Mouse (Mus musculus) ES-CJ7 (cell line): ENCODE data around the gene Fam117b.

Experiments used
- DNase-seq: peaks from one replicate; pipeline ENCODE4 v3.0.0; 2011; ENCODE audit warnings: low read depth, low spot score

Gene Fam117b

DNA sequence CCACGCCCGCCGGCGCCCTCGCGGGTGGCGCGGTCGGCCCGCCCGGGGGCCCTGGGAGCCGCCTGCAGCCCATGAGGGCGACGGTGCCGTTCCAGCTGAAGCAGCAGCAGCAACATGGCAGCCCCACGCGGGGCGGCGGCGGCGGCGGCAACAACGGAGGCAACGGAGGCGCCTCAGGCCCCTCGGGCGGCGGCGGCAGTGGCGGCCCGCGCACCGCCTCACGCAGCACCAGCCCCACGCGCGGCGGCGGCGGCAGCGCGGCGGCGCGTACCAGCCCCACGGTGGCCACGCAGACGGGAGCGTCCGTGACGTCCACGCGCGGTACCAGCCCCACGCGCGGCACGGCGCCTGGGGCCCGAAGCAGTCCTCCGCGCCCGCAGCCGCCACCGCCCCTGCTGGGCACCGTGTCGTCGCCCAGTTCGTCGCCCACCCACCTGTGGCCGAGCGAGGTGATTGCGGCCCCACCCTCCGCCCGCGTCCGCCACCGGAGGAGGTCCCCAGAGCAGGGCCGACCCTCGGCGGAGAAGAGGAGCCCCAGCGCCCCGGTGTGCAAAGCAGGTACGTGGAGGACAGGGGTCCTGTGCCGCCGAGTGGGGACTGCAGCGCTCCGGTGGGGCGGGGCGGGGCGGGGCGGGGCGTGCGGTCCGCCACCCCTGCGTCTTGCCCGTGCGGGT, 526 bp downstream of the Fam117b start:
- DNase-seq: no peak

DNA sequence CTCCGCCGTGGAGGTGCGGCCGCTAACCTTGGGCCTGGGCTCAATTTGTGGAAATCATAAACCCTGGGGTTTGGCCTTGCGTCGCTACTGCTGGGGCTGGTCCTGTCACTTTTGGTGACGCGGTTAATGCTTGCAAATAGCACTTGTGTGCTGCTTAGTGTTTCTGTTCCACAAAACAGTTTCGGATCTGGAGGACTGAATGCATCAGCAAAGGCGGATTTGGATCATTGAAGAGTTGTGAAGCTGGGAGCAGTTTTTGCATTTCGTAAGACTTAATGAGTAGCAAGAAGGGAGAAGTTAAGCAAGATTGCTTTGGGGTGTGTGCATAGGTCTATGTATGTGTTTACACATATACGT, 1.0 kb downstream of the Fam117b start:
- peak; percentile 24 for DNase-seq

DNA sequence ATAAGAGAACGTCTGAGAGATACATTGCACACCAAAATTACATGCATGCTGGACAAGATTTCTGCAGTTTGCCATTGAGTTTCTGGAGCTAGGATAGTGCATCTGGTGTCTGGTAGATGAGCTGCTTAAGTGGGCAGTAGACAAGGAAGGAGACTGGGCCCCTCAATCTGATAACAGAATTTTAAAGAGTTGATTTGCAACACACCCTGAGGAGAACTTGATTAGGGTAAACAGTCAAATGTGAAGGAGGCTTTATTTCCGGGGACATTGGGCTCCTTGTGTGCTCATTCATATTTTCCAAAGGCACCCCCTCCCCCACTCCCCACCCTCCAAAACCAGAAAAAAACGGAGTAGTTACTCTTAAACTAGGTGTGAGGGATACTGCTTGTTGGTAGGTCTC, 2.0 kb downstream of the Fam117b start:
- DNase-seq: no peak

DNA sequence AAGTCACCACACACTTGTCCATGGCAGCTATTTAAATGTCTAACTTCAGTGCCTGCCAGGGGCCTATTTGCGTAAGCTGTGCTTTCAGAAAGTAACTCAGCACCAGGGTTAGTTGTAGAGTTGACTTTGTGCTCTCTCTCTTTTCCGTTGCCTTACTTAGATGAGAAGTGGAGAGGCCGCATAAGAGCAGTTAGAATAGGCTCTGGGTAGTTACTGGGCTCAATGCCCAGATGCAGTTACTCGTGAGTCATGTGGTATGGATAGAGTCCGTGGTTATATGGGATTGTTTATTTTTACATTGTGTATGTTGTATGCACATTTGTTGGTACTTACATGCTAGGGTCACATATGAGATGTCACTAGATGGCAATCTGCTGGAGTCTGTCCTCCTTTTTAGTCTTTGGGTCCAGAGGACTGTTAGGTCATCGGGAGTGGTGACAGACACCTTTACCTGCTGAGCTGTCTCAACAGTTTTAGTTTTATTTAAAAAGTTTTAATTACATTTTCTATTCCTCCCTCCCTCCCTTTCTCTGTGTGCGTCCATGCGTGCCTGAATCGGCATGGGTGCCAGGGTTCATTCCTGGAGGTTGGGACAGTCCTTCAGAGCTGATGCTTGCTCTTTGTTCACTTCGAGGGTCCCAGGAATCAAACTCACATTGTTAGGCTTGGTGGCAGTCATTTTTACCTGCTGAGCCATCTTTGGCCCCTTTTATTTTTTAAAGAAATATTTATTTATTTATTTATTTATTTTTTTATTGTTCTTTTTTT, 3.2 kb downstream of the Fam117b start:
- no peak for DNase-seq

DNA sequence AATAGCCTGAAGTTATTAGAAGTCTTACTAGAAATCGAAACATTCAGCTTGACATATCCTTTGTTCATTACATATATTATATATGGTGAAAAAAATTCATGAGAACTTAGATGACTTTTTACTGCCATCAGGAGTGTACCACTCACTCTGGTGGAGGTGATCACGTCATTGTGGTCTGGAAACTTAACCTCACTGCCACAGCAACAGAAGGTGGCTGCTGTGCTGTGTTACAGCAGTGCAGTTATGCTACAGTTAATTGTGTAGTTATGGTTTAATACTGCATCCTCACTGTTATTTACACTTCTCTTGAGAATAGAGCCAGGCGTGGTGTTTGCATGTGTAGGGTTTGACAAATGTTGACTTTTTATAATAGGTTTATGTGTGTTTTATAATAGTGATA, 4.6 kb downstream of the Fam117b start:
- DNase-seq: no peak

DNA sequence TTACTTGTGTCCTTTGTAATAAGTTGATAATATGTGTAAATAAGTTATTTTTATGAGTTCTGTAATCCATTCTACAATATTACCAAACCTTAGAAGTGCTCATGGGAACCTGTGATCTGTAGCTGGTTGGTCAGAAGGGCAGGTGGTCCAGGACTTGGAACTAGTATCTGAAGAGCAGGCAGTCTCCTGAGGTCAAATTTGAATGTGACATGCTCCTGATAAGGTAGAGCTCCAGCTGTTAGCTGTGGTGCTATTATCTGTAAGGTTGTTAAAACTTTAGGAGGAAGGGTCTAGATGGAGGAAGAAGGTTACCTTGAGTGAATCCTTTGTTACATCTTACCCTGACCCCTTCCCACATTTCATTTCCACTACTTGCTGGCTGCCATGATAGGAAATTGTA, 5.3 kb downstream of the Fam117b start:
- DNase-seq: no peak

DNA sequence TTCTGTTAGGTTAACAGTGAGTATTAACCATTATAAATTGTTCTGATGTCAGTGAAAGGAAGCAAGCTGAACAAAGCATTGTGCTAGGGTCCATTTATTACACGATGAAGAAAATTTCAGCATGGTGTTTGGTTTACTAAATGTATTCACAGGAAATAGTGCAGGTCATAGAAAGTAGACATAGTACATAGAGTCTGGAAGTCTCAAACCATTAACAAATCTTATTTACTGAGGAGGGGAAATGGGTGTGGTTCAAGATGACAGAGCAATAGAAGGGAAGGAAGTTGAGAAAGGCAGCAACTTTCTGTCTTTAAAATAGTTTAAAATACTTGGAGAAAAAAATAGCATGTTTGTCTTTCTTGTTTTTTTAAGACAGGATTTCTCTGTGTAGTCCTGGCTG, 10.4 kb downstream of the Fam117b start:
- no peak for DNase-seq

- no peak for DNase-seq
Observed at GRCm38 (mm10) chr1:59923673-59924072, 10.9 kb downstream of the Fam117b start.

DNA sequence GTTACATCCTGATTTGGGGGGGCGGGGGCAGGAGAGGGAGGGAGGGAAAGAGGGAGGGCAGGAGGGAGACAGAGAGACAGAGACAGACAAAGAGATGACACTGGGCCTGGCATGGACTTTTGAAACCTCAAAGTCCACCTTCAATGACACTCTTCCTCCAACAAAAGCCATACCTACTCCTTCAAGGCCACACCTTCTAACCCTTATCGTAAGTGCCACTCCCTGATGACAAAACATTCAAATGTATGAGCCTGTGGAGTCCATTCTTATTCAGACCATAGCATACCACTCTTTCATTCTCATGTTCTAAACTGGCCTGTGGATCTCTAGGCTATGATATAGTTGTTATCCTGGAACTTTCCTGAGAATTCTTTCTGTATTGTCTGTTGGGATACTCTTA, 11.6 kb downstream of the Fam117b start:
- peak; percentile 54 for DNase-seq

DNA sequence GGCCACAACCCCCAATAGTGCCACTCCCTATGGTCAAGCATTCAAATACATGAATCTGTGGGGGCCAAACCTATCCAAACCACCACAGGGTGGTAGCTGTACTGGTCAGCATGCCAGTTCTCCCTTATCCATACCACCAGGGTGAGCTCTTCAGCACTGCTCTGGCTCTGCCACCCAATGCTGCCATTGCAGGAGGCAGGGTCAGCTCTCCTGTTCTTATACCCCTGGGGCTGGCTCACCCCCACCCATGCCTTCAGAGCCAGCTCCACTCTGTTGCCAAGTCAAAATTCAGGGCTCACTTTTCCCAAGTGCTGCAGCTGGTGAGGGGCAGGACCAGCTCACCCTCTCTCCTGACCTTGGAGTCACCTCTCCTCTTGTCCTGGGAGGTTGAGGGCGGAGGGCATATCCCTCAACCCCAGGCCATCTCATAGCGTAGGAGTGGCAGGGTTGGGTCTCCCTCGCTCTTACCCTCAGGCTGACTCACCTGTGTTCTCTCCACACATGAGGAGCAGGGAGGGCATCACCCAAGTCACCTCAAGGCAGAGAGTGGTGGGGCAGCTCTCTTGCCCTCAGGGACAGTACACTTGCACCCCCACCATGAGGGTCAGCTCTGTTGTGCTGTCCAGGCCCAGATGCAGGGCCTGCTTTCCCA, 13.3 kb downstream of the Fam117b start:
- DNase-seq: peak; percentile 23

- DNase-seq: no peak
Observed at GRCm38 (mm10) chr1:59927131-59927680, 14.4 kb downstream of the Fam117b start.

- no peak for DNase-seq
Observed at GRCm38 (mm10) chr1:59930926-59931325, 18.1 kb downstream of the Fam117b start.

DNA sequence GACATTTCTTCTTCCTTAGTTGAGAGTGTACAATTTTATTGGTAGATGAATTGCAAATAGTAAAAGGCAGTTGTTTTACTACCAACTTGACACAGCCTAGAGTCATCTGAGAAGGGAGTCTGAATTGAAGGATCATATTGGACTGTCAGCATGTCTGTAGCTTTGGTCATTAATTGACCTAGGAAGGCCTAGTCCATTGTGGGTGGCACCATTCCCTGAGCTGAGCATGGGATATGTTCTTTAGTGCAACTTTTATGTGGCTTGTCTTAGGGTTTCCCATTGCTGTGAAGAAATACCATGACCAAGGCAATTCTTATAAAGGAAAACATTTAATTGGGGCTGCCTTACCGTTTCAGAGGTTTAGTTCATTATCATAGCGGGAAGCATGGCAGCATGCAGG, 20.2 kb downstream of the Fam117b start:
- no peak for DNase-seq

DNA sequence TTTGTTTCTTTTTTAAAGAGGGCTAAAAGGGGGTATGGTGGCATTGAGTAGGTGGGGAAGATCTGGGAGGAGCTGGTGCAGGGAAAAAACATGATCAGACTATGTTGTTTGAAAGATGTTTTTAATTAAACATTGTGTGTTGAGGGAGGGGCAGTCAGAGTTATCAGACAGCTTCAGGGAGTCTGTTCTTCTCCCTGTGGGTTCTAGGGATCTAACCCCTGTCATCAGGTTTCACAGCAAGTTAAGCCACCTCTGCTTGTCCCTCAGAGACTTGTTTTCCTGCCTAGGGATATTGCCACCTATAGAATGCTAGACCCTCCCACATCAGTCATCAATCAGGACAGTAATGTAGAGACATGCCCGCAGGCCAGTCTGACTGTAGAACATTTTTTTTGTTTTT, 28.3 kb downstream of the Fam117b start:
- no peak for DNase-seq

- no peak for DNase-seq
Observed at GRCm38 (mm10) chr1:59942057-59942790, 29.4 kb downstream of the Fam117b start.

- DNase-seq: no peak
Observed at GRCm38 (mm10) chr1:59943825-59944224, 31.0 kb downstream of the Fam117b start.

DNA sequence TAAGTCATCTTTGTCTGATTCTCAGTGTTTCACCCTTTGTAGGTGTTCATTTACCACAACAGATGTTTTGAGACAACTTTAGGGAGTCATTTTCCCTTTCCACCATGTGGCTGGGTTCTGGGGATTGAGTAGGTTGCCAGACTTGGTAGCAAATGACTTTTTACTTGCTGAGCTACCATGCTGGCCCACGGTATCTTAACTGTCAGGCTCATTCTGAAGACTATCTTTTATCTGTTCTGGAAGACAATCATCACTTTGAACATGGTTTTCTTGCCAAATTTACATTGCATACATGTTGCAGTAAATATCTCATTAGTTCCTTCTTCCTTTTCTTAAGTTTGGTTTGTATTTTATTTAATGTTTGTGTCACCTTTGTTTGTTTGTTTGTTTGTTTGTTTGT, 33.2 kb downstream of the Fam117b start:
- no peak for DNase-seq

- no peak for DNase-seq
Observed at GRCm38 (mm10) chr1:59947509-59947908, 34.7 kb downstream of the Fam117b start.

- DNase-seq: no peak
Observed at GRCm38 (mm10) chr1:59957206-59957605, 44.4 kb downstream of the Fam117b start.

DNA sequence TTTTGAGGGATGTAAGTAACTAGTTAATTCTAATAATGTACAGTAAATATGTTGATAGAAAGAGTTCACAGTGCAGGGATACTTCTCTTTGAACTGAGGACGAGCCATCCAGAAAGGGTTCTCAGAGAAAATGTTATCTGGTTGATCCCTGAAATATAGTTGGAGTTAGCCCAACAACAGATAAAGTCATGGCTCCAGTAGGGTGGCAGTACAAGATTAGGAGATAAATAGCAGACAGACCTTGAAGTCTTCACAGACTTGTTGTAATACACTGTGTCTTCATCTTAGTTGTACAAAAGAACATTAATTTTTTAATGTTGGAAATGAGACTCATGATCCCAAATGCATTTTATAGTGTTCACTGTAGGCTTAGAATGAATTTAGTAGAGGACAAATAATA, 47.1 kb downstream of the Fam117b start:
- no peak for DNase-seq

DNA sequence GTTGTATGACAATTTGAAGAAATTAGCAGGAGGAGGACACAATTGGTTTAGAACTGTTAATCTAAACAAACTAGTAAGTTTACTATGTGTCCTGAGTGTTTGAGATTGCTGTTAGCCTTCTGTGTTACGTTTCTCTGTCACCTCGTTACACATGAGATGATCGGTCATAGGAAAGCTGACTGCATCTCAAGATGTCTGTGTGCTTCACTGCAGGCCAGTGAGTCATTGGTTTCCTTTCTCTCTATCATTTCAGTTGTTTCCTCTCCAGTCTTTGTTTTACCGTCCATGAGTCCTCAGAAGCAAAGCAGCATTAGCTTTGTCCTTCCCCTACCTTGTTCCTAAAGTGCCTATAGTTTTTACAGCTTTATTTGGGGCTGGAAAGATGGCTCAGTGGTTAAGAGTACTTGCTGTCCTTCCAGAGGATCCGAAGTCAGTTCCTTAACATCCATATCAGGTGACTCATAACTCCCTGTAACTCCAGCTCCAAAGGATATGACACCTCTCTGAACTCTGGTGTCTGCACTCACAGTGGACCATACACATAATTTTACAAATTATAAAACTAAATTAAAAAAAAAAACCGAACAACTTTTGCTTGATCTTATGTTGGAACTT, 53.5 kb downstream of the Fam117b start:
- DNase-seq: no peak

GRCm38 (mm10) chr1:59967291-59967690, 54.5 kb downstream of the Fam117b start:
- DNase-seq: peak; percentile 30
